Mouse (Mus musculus): ENCODE measurements around the gene Zbtb18.

The Zbtb18 gene

DNA sequence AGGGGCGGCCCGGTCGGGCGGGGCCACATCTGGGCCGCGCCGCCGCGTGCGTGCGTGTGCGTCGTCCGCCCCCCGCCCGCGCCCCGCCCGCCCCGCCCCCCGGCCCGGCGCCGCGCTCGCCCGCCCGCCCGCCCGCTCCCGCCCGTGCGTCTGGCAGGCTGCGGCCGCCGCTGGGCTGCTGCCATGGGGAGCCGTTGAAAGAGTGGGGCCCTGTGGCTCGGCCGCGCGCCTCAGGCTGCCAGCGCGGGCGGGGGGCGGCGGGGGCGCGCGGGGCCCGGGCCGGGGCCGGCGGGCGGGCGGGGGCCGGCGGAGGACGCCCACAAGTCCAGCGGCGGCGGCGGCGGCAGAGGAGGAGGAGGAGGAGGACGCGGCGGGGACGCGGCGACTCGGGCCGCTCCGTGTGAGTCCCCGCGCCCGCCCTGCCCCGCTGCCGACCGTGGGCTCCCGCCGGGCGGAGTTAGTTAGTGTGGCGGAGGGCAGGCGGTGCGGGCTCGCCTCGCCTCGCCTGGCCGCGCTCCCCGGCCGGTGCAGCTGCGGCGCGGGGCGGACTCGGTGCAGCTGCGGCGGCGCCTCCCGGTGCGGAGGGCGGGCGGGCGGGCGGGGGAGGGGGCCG lies at the start of gene Zbtb18:
TSS of gene Zbtb18 (plus strand) at position 156 of the 613 bp plus-strand sequence.
- DNase-seq: peak; percentile 49

DNA sequence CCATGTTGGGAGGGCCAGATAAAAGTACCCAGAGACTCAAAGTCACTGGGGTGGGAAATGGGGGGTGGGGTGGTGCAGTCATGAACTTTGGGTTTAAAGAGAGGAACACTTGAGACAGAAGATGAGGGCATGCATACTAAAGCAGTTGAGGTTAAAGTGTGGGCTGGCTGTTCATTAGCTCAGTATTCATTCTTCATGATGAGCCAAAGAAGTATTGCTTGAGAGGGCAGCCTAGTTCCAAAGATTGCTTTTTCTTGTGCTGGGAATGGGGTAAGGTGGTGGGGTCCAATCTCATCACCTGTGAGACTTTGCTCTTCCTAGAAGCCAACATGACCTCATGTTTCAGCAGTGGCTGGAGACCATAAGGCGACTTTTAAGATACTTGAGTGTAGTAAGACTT lies 44.7 kb upstream of the Zbtb18 start:
- no peak for DNase-seq

DNA sequence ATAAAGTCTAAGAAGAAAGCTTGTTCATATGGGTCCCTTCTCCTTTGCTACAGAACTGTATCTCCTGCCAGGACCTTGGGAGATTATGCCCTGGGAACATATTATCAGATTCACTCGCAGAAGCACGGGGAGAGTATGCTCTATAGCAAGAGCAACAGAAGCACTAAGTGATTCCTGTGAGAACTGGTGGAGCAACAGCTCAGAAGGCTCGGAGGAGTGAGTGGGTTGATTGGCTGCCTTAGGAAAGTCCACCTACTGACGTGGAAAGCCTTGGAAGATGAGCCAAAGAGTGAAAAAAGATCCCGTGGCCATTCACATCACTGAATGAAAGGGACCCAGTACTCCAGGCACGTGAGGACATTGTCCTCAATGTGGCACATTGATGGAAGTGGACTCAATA lies 37.0 kb upstream of the Zbtb18 start:
- DNase-seq: no peak

DNA sequence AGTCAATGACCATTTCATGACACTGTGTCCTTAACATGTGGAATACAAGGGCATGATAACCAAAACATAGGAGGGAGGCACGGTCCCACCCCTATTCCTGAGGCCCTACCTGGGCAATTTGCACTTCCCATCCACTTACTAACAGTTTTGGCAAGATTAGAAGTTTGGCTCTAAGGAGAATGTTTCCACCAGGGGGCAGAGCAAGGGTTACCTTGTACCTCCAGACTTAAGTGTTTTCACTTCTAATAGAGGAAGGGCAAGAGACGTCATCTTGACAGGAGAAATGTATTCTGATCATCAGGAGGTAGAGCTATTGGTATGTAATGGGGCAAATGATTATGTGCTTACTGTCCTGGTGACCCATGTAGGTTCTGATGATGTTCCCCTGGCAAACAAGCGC lies 33.5 kb upstream of the Zbtb18 start:
- peak; percentile 65 for DNase-seq

DNA sequence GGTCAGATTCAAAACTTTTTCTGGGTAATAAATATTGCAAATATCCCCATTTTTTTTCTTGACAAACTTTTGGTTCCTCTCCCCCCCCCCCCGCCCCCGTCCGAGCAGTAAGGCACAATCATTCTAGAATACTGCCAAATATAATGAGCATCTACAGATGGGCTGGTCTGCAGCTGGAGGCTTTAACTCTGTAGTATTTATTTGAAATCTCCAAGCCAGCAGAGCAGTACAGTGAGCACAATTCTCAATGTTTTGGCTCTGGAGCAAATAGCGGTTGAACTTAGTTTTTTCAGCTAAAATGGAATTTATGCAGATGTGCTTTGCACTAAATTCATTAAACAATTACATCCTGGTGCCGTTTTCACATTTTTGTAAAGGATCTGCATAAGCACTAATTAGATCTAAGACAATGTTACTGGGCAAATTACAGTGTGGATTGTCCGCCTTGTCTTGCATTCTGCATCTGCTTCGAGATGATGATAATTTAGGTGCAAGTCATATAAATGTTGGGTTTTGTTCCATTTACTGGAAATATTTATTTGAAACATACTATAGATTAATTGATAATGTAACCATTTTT lies 31.3 kb upstream of the Zbtb18 start:
- DNase-seq: no peak

DNA sequence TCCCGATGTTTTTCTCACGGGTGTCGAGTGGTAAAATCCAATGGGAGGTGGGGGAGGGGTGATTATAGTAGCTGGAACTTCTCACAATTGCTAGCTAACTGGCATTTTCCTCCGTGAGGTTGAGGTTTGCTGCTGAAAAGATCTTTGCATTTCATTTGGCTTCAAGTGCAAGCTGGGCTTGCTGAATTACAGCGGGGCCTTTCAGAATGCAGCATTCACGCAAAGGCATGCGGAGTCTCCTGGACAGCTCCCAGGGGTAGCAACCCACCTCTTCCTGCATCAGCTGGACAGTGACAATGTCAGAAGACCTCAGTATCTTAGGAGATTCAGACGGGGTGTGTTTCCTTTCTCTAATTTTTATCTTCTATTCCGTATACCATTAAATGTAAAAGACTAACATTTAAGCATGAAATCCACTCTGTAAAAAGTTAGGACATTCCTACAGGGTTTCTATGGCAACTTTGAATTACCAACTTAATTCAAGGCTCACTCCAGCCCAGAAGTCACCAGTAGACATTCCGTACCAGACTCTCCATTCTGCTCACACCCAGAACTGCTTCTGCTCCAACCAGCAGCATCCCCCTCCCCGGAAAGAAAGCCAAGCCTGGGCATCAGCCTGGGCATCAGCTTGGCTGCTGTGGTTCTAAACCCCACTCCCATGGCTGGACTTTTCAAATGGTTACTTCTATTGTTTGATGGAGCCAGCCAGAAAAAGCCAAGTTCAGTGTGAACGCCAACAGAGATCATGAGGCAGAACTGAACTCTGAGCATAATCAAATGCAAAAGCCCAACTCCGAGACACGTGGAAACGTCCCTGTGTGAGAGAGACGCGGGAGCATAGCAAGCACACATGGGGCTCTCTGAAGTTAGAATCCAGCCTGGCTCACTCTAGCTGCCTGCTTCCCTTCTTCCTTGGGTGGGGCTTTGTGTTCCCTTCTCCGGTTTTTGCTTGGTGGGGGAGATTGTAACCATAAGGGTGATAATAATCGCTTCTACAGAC lies 30.5 kb upstream of the Zbtb18 start:
- DNase-seq: no peak

DNA sequence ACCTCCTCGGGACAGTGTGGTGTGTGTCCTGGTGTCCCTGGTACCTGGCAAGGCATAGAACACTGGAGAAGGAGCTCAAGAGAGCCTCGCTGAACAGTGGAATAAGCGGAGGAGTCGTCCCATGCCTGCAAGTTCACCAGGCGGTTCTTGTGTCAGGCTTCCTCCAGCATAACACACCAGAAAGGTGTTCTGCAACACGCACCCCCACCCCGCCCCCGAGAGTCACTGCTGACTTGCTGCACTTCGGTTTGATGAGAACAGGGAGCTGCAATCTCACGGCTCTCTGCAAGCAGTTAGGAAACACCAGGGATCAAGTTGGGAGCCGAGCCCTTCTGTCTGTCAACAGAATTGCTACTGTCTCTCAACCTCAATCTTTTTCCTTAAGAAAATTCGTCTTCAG lies 22.8 kb upstream of the Zbtb18 start:
- no peak for DNase-seq

DNA sequence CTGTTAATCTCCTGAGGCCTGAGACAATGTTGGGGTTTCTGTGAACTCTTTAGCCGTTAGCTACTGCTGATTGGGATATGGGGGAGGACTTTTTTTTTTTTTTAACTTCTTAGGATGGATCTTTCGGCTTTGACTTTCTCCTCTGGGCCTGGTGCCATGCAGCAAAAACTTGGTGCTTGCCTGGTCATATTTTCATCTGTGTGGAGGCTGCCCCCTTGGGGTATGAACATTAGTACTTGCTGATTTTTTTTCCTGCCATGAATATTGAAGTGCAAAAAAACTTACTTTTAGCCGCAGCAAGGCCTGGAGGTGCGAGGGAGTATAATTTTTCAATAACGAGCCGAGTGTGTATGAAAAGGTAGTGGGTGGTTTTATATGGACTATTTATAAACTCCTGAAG lies 22.0 kb upstream of the Zbtb18 start:
- no peak for DNase-seq

DNA sequence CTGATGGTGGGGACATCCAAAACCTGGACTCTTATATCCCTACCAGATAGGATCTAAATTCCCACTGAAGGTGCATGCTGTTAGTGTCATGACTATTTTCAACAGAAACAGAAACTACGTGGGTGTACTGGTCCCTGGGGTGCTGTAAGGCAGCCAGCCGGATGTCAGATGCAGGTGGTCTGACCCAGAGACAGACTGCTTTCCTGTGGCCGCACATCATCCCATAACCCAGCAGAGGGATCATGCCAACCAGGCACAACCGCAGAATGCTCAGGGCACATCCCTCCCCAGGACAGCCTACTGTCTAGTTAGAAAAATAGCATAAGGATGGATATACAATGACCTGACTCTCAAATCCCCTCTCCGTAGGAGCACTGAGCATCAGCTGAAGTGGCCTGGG lies 14.3 kb upstream of the Zbtb18 start:
- no peak for DNase-seq

DNA sequence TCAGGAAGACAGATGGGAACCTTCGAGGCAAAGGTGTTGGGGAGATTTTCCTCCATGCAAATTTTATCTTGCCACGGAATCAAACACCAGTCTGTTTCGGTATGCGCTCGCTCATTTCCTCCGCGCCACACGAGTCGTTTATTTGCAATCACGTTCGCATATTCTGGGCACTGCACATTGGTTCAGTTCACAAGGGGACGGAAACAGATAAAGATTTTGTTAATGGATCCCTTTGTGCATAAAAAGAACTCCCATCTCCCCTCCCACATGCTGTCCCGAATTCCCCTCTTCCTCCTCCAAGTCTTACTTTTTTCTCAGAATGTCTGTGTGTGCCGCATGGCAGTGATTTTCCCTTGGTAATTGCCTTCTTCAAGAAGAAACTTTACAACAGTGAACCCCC lies 13.8 kb upstream of the Zbtb18 start:
- DNase-seq: no peak

DNA sequence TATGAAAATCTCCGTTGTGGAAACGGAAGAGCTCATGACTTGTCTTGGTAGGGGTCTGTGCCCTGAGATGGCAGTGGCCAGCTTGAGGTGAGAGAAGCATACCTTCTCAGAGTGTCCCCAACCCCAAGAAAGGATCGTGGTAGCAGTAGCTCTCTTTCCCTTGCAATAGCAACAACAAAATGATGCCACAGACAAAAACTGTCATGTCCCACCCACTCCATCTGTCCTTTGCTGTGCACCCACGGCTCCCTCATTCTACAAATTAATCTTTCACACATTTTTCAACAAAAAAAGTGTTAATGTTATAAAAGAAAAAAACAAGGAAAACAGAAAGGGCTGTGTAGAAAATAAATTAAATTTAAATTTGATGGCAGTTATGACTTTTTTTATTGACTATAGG lies 13.1 kb upstream of the Zbtb18 start:
- DNase-seq: no peak

DNA sequence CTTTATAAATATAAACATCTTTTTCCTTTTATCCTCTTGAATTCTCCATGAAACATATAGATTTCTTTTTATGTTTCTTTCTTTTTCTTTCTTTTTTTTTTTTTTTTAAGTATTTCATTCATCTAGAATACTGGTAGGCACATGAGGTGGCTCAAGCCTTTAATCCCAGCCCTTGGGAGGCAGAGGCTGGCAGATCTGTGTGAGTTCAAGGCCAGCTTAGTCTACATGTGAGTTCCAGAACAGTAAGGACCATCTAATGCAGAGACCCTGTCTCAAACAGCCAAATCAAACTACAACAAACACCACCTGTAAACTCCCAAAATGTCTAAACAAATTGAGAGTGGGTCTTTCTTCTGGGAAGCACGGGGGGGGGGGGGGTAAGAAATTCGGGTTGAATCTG lies 1.7 kb upstream of the Zbtb18 start:
- no peak for DNase-seq

DNA sequence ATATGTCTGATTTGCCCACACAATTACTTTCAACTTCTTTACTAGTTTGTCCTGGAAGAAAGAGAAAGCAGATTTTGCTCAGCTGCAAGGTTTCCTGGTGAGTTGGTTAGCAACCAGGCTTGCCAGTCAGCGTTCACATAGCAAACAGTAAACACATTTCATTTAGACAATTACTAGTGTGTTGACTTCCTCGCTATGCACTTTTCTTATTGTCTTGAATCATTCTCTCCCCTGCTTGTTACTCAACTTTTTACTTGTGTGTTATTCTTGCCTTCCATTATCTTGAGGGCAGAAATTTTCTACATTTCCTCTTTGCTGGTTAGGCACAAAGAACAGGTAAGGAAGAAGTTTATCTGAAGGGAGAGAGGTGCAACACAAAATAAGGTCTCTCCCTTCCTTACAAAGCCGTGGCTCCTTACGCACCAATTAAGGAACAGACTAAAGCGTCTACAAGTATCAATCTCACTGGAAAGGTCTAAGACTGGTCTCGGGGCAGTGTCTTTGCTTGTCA lies 1.1 kb upstream of the Zbtb18 start:
- DNase-seq: no peak

DNA sequence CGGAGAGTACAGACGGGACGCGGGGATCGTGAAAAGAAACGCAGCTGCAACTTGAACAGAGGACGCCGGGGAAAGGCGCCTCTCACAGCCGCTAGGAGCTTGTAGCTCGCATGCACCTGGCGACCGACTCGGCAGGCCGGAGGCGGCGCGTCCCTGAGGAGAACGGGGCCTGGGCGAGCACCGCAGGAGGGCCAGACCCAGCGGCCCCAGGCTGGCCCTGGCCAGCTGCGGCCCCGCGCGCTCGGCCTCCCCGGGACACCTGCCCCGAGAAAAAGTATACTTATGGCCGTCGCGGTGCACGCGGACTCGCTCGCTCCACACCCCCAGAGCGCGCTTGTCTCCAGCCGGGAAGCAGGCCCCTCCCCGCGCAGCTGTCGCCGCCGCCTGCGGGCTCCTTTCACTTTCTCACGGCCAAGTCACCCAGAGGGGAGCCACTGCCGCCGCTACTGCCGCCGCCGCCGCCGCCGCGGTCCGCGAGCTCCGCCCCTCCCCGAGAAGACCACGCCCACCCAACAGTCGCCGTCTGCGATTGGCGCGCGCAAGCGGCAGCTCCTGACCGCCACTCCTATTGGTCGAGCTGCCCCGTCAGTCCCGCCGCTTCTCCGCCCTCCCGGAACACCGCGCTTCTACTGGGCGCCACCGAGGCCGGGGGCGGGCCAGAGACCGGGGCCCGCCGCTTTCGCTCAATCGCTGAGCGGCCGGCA lies 507 bp upstream of the Zbtb18 start:
- peak; percentile 98 for DNase-seq

DNA sequence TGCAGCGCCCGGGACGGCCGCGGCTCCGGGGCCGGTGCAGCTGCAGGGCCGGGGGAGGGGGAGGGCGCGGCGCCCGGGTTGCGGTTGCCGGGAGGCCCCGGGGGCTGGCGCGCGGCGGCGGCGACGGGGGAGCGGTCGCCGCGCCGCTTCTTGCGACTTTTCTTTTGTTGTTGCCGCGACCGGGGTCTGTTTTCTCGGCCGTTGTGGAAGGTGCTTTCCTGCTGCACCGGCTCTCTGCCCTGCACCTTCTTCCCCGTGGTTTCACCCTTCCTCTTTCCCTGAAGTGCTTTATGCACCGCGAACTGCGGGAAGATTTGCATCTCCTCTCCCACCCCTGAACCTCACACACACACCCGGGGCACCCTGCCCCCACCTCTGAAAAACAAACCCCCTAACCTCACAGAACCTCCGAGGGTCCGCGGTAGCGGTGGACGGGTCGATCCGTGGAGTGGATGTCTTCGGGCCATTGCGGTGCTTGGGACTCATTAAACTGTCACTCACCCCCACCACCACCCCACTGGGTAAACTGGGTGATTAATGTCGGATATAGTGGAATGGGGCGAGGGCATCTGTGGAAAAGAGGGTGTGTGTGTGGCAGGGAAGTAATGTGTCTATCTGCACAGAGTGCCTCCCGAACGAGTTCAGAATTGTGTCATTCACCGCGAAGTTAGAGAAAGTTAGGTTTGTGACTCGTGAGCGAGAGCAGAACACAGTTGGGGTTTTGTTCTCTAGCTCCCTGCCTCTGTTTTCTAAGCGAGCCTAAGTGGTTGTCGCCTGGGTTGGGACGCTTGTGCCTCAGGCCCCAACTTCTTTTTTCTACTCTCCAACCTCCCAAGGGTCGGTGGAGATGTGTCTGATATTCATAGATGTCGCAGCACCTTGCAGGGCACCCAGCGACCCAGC lies 921 bp downstream of the Zbtb18 start:
- peak; percentile 67 for DNase-seq

DNA sequence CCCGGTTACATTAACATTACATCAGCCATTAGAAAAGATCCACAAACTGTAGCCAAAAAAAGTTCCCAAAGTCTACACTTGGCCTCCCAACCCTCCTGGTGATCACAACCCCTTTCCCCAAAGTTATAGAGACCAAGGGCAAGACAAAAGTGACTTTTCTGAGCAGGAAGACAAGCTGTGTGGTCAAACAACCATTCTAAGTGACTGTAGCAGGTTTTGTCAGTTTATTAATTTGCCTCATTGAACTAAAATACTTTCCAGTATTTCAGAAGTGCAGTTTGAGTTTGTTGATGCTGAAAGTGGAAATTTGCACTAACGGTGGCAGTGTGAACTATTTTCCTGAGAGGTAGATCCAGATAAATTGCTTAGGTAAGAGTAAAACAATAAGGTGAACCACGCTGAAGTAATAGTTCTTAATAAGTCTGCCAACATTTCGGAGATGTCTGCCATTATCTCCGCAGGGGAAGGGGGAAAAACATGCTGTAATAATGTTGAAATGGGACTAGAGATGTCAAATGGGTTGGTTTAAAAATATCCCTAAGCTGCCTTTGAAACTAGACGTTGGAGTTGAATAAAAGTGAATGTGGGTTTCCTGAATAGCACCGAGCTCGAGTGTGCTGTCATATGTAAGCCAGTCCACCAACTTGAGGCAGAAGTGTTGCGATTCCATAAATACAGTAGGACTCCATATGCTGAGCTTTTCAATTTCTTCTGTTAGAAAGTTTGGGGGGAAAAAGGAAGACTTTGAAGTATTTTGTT lies 1.8 kb downstream of the Zbtb18 start:
- DNase-seq: no peak

DNA sequence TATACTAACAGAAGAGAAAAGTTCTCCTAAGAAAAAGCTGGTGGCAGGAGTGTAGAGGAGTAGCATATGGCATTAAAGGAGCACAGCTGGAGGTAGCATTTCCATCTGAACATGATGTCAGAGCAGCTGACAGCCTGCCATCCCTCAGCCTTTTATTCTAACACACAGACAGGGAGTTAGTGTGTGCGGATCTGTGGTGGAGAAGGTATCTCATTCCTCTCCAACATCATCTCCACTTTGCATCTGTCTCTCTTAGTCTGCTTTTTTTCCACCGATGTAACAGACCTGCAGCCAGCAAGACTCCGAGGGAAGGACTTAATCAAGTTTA lies 2.3 kb downstream of the Zbtb18 start:
- no peak for DNase-seq

DNA sequence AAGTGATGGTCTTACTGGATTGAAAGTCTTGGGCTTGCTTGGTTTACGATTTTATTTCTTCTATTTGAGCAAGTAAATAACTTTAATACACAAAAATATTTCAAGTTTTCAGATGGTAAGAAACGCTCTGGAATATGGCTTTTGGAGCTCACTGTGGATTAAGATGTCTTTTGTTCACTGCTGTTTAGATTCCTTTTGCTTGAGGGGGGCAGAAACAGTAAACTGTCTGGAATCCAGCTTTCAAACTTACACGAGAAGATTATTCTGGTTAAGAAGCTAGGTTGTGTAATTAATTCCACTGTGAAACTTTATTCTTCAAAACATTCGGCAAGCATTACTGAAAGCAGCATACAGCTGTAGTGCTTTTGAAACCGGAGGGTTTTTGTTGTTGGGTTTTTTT lies 2.8 kb downstream of the Zbtb18 start:
- DNase-seq: no peak

DNA sequence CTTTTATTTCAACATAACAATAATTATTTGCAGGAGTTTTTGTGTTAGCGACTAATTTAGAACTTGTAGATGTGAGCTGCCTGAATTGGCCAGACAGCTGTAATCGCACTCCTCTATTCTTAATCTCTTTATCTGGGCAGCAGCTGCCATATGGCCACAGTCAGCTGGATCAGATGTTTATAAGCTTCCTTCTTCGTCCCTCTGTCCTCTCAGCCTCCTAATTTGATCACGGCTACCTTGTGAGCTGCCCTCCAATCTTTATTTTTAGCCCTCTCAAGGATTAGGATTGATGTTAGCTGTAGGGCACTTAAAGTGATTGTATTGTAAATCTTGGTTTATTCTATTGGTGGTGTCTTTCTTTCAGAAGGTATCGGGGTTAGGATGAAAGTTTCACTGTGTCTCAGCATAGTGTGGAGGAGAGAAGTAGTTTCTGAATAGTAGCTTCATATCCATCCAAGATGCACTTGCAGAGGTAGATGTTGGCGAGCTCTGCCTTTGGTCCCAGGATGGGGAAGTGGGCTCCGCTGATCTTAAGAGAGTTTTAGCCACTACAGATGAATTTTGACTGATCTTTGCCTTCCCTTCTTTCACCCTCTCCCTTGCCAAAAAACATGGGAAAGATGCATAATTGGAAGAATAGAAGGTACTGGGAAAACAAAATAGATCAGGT lies 3.4 kb downstream of the Zbtb18 start:
- DNase-seq: no peak

DNA sequence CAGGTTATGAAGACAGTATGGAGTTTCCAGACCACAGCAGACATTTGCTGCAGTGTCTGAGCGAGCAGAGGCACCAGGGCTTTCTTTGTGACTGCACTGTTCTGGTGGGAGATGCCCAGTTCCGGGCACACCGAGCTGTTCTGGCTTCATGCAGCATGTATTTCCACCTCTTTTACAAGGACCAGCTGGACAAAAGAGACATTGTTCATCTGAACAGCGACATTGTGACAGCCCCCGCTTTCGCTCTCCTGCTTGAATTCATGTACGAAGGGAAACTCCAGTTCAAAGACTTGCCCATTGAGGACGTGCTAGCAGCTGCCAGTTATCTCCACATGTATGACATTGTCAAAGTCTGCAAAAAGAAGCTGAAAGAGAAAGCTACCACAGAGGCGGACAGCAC lies 4.9 kb downstream of the Zbtb18 start:
- no peak for DNase-seq
